Mouse (Mus musculus) forebrain, embryonic 16.5 days (tissue): ENCODE measurements around the gene Ano8. TPM values are rescaled to one million over a fixed set of nuclear protein-coding genes. Genes with fewer than 3 reads are reported as not detected.

Experiments
- ATAC-seq: fragments of 200-750 bp; cut with Nextera tagmentation; 2 replicates; pipeline ENCODE4 v1.8.0; 2017; ENCODE audit warnings: mild to moderate bottlenecking, moderate library complexity
- H3K27ac ChIP-seq: fragments of 300-500 bp; sonication (generic); 2 replicates; pipeline ENCODE4 v1.5.1; 2014; ENCODE audit warnings: low read length, control low read depth
- H3K27me3 ChIP-seq: fragments of 300-500 bp; sonication (generic); replicated peaks from 2 replicates; pipeline ENCODE4 v1.6.1; 2014; ENCODE audit warnings: low read length; ENCODE audit not compliant: control insufficient read depth, insufficient read depth
- H3K36me3 ChIP-seq: fragments of 300-500 bp; sonication (generic); 2 replicates; pipeline ENCODE4 v1.6.1; 2014; ENCODE audit not compliant: control insufficient read depth, insufficient read depth
- H3K4me1 ChIP-seq: fragments of 300-500 bp; sonication (generic); replicated peaks from 2 replicates; pipeline ENCODE4 v1.6.1; 2014; ENCODE audit warnings: low read length; ENCODE audit not compliant: control insufficient read depth, insufficient read depth
- H3K4me2 ChIP-seq: fragments of 300-500 bp; sonication (generic); 2 replicates; pipeline ENCODE4 v1.6.1; 2014; ENCODE audit warnings: mild to moderate bottlenecking, low read length, control low read depth
- H3K4me3 ChIP-seq: fragments of 300-500 bp; sonication (generic); replicated peaks from 2 replicates; pipeline ENCODE4 v1.5.1; 2014; ENCODE audit warnings: mild to moderate bottlenecking, low read length, control low read depth
- H3K9ac ChIP-seq: fragments of 300-500 bp; sonication (generic); replicated peaks from 2 replicates; pipeline ENCODE4 v1.6.1; 2014; ENCODE audit warnings: low read depth, low read length, control low read depth
- H3K9me3 ChIP-seq: fragments of 300-500 bp; sonication (generic); 2 replicates; pipeline ENCODE4 v1.6.1; 2016; ENCODE audit warnings: low read length; ENCODE audit not compliant: control insufficient read depth
- WGBS: fragments of 180-500 bp; shearing (Covaris S2); extraction: QIAGEN DNeasy Blood & Tissue Kit; methylation state at CpG from one replicate; pipeline ENCODE4 v1.1.7; 2014; 5-methylcytosine and 5-hydroxymethylcytosine counted together
- polyA plus RNA-seq: library from polyadenylated mRNA; unstranded; fragments of >200 nt; fragmentation: Nextera tagmentation; extraction: Ambion mirVana; gene quantifications from 2 replicates; pipeline ENCODE4 v1.2.1, GENCODE M21; 2015

Gene Ano8
- polyA plus RNA-seq, 1 experiment from 2014 or later, result 4.4 TPM

DNA sequence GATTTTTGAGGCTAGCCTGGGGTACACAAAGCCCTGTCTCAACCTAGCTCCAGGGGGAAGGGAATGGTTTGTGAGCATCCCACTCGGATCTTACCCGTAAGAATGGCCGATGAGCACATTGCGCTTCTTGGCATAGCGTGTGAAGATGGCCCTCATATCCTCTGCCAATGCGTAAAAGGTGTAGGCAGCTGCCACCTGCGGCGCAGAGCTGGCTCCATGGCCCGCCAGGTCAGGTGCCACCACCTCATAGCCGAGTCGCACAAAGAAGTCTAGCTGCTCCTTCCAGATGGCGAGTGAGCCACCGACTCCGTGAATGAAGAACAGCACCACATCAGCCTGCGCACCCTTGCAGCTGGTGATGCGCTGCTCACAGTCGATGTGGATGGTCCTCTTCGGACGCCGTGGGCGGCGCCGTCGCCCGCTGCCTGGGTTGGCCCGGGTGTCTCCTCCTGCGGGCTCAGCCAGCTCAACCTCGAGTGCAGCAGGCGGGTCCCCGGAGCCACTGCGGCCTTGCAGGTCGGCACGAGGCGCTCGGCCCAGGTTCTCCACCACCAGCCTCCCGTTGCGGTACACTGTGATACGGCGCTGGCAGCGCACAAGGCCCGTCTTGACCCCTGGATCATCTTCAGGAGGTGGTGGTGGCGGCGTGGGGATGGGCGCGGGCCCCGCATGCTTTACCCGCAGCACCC, 24.5 kb downstream of the Ano8 start:
- H3K4me2 ChIP-seq, result no peak overlapping the region
- H3K9ac ChIP-seq, result no peak overlapping the region
- H3K27me3 ChIP-seq, result no peaks in the 10 kb centered on the region
- H3K4me3 ChIP-seq, result no peak overlapping the region
- ATAC-seq, result no peak
- H3K9me3 ChIP-seq, result no peaks in the 10 kb centered on the region
- H3K27ac ChIP-seq, result no peak overlapping the region
- 78% methylated on average over 47 of the region's 47 CpGs for WGBS
- peaks cover 43% of the 10 kb centered on the region for H3K4me1 ChIP-seq
- peaks cover 16% of the 10 kb centered on the region for H3K36me3 ChIP-seq

DNA sequence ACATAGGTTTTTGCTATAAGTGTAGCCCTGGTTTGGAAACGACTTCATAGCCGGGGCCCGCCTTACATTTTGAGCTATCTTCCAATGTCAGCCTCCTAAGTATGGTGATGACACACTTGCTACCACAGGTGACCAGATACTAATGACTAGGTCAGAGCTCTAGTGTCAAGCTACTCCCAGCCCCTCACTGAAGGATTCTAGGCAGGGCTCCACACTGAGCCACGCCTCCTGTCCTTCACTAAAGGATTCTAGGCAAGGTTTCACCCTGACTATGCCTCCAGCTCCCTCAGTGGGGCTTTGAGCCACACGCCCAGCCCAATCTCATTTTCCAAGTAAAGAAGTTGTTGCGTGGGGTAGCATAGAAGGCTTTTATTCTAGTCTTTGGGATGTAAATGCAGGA, 25.0 kb downstream of the Ano8 start:
- ATAC-seq, result no peak
- Histone ChIP-seq H3K4me1 (peaks cover 38% of the 10 kb centered on the region), H3K4me2 (no peak overlapping the region), H3K4me3 (no peak overlapping the region), H3K9ac (no peak overlapping the region), H3K36me3 (peaks cover 16% of the 10 kb centered on the region), H3K27me3 (no peaks in the 10 kb centered on the region), H3K9me3 (no peaks in the 10 kb centered on the region), H3K27ac (no peak overlapping the region)
- WGBS, result 93% methylated on average over 6 of the region's 6 CpGs

DNA sequence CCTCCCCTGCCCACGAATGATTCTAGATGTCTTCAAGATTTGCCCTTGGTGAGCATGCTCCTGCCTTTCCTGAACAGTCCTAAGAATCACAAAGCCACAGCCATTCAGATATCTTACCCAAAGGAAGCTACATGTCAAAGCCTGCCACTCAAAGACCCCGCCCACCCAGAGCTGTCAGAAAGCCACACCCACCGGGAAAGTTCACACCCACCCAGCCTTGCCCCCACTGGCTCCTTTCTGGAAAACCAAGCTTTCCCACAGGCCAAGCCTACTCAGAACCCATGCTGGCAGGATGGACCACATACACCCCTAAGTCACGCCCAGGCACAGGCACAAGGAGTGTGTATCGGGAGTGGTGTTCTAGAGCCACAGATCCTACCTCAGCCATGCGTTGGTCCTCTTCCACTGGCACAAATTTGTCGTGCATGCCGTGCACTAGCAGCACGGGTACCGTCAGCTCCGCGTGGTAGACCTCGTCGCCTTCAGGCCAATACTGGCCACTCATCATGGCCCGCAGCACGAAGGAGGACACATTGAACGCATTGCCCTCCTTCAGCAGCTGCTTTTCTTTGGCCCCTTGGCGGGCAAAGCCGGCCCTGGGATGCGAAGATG, 28.0 kb downstream of the Ano8 start:
- Histone ChIP-seq H3K4me3 (no peak overlapping the region), H3K9me3 (no peaks in the 10 kb centered on the region), H3K4me1 (peaks cover 22% of the 10 kb centered on the region), H3K27me3 (no peaks in the 10 kb centered on the region), H3K9ac (no peak overlapping the region), H3K4me2 (no peak overlapping the region), H3K27ac (no peak overlapping the region), H3K36me3 (peaks cover 16% of the 10 kb centered on the region)
- WGBS, result 89% methylated on average over 20 of the region's 20 CpGs
- no peak for ATAC-seq

DNA sequence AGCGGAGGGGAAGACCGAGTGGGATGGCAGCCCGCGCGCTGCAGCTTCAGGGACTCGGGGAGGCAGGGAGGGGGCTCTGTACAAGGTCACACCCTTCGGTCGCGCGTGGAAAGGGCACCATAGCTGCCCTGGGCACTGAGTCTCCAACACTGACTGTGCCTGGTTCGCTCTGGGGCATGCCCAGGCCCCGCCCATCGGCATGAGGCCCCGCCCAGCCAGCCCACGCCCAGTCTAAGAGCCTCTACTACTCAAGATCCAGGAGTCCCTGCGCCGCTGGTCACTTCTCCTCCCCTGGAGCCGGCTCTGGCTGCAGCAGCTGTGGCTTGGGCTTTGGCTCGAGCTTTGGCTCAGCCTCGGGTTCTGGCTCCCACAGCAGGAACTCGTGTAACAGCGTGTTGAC, 28.9 kb downstream of the Ano8 start:
- Histone ChIP-seq H3K4me2 (no peak overlapping the region), H3K4me3 (no peak overlapping the region), H3K36me3 (peaks cover 16% of the 10 kb centered on the region), H3K4me1 (peaks cover 14% of the 10 kb centered on the region), H3K9ac (no peak overlapping the region), H3K27me3 (no peaks in the 10 kb centered on the region), H3K27ac (no peak overlapping the region), H3K9me3 (no peaks in the 10 kb centered on the region)
- no peak for ATAC-seq
- 49% methylated on average over 22 of the region's 22 CpGs for WGBS

DNA sequence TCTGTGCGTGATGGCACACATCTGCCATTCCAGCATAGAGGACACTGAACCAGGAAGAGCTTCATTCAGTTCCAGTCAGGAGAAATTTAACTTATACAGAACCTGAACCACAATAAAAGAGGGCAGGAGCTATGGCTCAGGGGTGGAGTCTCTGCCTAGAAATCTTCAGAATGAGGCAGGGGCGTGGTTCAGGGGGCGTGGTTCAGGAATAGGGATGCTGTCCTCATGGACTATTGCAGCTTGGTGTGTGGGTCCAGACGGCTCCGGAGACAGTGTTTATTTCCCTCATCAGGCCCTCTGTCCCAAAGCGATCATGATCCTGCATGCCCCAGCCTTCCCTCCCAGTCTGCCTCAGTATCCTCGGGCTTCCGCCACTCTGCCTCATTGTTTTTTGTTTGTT, 31.1 kb downstream of the Ano8 start:
- Histone ChIP-seq H3K27ac (no peak overlapping the region), H3K27me3 (no peaks in the 10 kb centered on the region), H3K4me1 (no peaks in the 10 kb centered on the region), H3K4me2 (no peak overlapping the region), H3K4me3 (no peak overlapping the region), H3K36me3 (peaks cover 8% of the 10 kb centered on the region), H3K9me3 (no peaks in the 10 kb centered on the region), H3K9ac (no peak overlapping the region)
- ATAC-seq, result no peak
- WGBS, result 89% methylated on average over 8 of the region's 8 CpGs

DNA sequence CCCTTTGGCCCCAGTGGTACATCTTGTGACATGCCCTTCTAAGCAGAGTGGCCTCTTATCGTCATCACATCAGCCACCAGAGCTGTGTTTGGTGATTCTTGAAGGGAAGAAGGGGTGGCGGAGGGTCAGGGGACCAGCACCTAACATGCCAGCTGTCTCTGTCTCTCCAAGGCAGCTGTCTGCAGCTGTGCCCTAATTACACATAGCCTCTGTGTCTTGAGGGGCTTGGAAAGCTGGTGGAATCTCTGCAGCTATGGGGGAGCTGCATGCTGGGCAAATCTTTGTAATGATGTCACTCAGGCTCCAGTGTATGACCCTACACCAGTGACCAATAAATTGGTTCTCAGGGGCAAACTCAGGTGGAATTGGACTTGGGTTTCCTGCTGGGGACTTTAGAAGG, 33.1 kb downstream of the Ano8 start:
- Histone ChIP-seq H3K27me3 (no peaks in the 10 kb centered on the region), H3K4me1 (no peaks in the 10 kb centered on the region), H3K4me2 (no peak overlapping the region), H3K9ac (no peak overlapping the region), H3K4me3 (no peak overlapping the region), H3K9me3 (no peaks in the 10 kb centered on the region), H3K36me3 (peaks cover 6% of the 10 kb centered on the region), H3K27ac (no peak overlapping the region)
- WGBS, result 90% methylated on average over 2 of the region's 2 CpGs
- ATAC-seq, result no peak

DNA sequence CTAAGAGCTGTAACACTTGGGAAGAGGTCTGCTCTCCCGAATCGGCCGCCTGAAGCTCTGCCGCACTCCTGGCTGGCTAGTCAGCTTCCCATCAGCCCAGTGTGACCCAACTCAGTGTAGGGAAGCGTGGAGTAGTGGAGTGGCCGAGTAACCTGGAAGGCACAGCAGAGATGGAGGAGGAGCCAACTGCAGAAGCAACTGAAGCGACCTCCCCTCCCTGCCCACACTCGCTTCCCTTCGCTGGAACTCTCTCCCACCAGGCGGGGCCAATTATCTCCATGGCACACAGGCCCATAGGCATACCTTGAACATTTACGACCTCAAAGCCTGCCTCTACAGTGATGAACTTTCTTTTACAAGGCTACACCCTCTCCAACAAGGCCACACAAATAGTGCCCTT, 34.0 kb downstream of the Ano8 start:
- H3K4me2 ChIP-seq, result no peak overlapping the region
- no peaks in the 10 kb centered on the region for H3K27me3 ChIP-seq
- no peaks in the 10 kb centered on the region for H3K9me3 ChIP-seq
- H3K9ac ChIP-seq, result no peak overlapping the region
- no peak for ATAC-seq
- H3K27ac ChIP-seq, result no peak overlapping the region
- H3K4me1 ChIP-seq, result no peaks in the 10 kb centered on the region
- H3K36me3 ChIP-seq, result no peaks in the 10 kb centered on the region
- 58% methylated on average over 11 of the region's 11 CpGs for WGBS
- no peak overlapping the region for H3K4me3 ChIP-seq

DNA sequence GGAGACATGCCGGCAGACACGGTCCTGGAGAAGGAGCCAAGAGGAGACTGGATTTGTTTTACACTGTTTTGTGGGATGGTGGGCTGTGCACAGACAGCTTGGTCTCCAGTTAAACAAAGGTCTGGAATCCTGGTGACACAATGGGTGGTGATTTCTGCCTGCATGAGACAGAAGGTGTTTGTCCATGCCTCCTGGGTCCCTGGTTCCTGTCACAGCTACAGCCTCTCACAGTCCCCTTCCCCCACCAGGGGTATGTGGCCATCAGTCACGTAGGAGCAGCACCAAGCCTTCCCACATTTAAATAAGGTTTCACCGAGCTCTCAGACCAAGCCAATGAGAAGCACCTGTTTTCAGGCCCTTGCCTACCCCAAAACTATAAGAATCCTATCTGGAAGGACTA, 34.4 kb downstream of the Ano8 start:
- Histone ChIP-seq H3K9me3 (no peaks in the 10 kb centered on the region), H3K27me3 (no peaks in the 10 kb centered on the region), H3K36me3 (no peaks in the 10 kb centered on the region), H3K4me1 (no peaks in the 10 kb centered on the region), H3K4me2 (no peak overlapping the region), H3K27ac (no peak overlapping the region), H3K4me3 (no peak overlapping the region), H3K9ac (no peak overlapping the region)
- WGBS, result 66% methylated on average over 4 of the region's 4 CpGs
- no peak for ATAC-seq

DNA sequence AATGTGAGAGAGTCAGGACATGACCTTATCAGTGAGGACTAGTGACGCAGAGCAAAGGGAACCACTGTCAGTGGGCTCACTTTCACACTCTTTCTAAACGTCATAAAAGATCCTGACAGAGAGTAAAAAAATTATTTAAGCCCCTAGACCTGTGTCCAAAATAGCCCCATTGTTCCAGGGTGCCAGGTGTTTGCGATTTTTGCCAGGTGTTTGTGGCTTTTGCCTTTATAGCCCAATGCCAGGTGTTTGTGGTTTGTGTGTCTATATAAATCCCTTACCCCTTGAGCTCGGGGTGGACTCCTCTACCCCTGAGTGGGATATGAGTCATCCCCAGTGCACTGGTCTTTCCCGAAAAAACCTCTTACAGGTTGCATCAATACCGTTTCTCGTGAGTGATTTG, 40.7 kb downstream of the Ano8 start:
- 88% methylated on average over 7 of the region's 7 CpGs for whole genome bisulfite sequencing
- Histone ChIP-seq H3K27ac (no peak overlapping the region), H3K4me2 (no peak overlapping the region), H3K9ac (no peak overlapping the region), H3K36me3 (no peaks in the 10 kb centered on the region), H3K4me3 (no peak overlapping the region), H3K4me1 (no peaks in the 10 kb centered on the region), H3K27me3 (no peaks in the 10 kb centered on the region; the same call in 1 of the 2 replicates), H3K9me3 (no peaks in the 10 kb centered on the region)
- no peak for ATAC-seq
